Mouse (Mus musculus) erythroblast, embryonic 14.5 days (primary cell): ENCODE measurements around the gene Myl6.

Source experiments
- GATA1 ChIP-seq: IDR thresholded peaks from 2 replicates; pipeline ENCODE4 v1.6.1; 2012; ENCODE audit warnings: low read length, inconsistent platforms, mixed read lengths
- TAL1 ChIP-seq: IDR thresholded peaks from 3 replicates; pipeline ENCODE4 v1.6.1; 2012; ENCODE audit warnings: low read length, inconsistent platforms, mixed read lengths

- TF ChIP-seq TAL1 (no peak), GATA1 (no peak)
These were observed 15.3 kb upstream of the Myl6 start for GRCm38 (mm10) chr10:128509203-128509602.
